Mouse (Mus musculus) midbrain, embryonic 10.5 days (tissue): Measurements from ENCODE around the gene Olfr1424. TPM values are rescaled to one million over a fixed set of nuclear protein-coding genes. Genes with fewer than 3 reads are reported as not detected.

Experiments
- DNase-seq: peaks from one replicate; pipeline ENCODE4 v3.0.0-alpha.2; 2017; ENCODE audit warnings: low spot score
- H3K27ac ChIP-seq: fragments of 300-500 bp; sonication (generic); replicated peaks from 2 replicates; pipeline ENCODE4 v1.5.1; 2016; ENCODE audit warnings: mild to moderate bottlenecking
- H3K27me3 ChIP-seq: fragments of 300-500 bp; sonication (generic); 2 replicates; pipeline ENCODE4 v1.6.1; 2016; ENCODE audit warnings: low read depth, mild to moderate bottlenecking; ENCODE audit not compliant: poor library complexity, severe bottlenecking
- H3K36me3 ChIP-seq: fragments of 300-500 bp; sonication (generic); 2 replicates; pipeline ENCODE4 v1.6.1; 2016; ENCODE audit warnings: mild to moderate bottlenecking, moderate library complexity
- H3K4me1 ChIP-seq: fragments of 300-500 bp; sonication (generic); 2 replicates; pipeline ENCODE4 v1.6.1; 2016
- H3K4me3 ChIP-seq: fragments of 300-500 bp; sonication (generic); 2 replicates; pipeline ENCODE4 v1.5.1; 2016; ENCODE audit warnings: mild to moderate bottlenecking, moderate library complexity
- H3K9me3 ChIP-seq: fragments of 300-500 bp; sonication (generic); replicated peaks from 2 replicates; pipeline ENCODE4 v1.6.1; 2016; ENCODE audit warnings: mild to moderate bottlenecking
- WGBS: fragments of 180-500 bp; shearing (Covaris S2); methylation state at CpG from one replicate; pipeline ENCODE4 v1.1.7; 2016; 5-methylcytosine and 5-hydroxymethylcytosine counted together
- polyA plus RNA-seq: library from polyadenylated mRNA; unstranded; fragments of >200 nt; fragmentation: Nextera tagmentation; extraction: Ambion mirVana; gene quantifications from 2 replicates; pipeline ENCODE4 v1.2.1, GENCODE M21; 2016

The Olfr1424 gene
- polyA plus RNA-seq, 1 experiment from 2014 or later: not detected

DNA sequence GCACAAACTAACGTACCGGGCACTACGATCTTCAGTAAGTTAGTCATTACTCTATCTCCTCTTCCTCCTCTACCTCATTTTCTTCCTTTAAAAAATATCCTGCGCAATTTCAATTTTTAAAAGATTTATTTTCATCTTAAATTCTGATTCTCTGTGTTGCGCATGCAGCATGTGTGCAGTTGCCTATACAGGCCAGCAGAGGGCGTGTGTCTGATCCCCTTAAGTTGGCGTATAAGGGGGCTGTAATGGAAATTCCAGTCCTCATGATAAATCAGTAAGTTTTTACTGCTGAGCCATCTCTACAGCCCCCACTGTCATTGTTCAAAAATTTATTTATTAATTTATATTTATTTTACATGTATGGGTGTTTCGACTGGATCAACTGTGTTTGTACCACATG is 46.8 kb downstream of the Olfr1424 start:
- Histone ChIP-seq H3K36me3 (no peaks in the 10 kb centered on the region), H3K27ac (no peak overlapping the region), H3K27me3 (no peaks in the 10 kb centered on the region), H3K9me3 (no peaks in the 10 kb centered on the region), H3K4me3 (no peak overlapping the region), H3K4me1 (peaks cover 9% of the 10 kb centered on the region)
- 72% methylated on average over 8 of the region's 8 CpGs for WGBS
- DNase-seq: no peak

- peaks cover 9% of the 10 kb centered on the region; the same call in 1 of the 2 replicates for H3K4me1 ChIP-seq
- peak overlapping the region; percentile 66 for H3K4me3 ChIP-seq
- WGBS: 1% methylated on average over 12 of the region's 12 CpGs
- H3K27me3 ChIP-seq: no peaks in the 10 kb centered on the region
- H3K36me3 ChIP-seq: no peaks in the 10 kb centered on the region
- H3K27ac ChIP-seq: peak overlapping the region; percentile 77
- H3K9me3 ChIP-seq: no peaks in the 10 kb centered on the region
- DNase-seq: peak; percentile 45
These were observed 49.3 kb downstream of the Olfr1424 start for GRCm38 (mm10) chr19:12013228-12013627.

DNA sequence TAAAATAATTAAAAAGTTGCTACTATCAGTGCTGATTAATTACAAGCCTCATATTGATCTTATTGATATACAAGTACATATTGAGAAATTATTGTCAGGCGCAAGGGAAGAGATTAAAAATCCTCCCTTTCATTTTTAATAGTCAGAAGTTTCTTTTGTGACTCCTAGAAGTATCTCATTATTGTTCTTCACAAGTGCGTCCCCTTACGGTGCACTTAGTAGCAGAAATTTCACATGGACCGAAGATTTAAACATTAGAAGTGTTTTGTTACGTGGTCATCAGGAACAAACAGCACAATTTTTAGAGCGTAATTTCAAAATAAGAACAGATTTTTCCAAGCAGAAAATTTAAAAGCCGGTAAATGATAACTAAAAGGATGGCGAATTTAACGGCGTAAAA is 49.9 kb downstream of the Olfr1424 start:
- DNase-seq: no peak
- Histone ChIP-seq H3K9me3 (no peaks in the 10 kb centered on the region), H3K36me3 (no peaks in the 10 kb centered on the region), H3K4me1 (peaks cover 14% of the 10 kb centered on the region), H3K27me3 (no peaks in the 10 kb centered on the region), H3K27ac (peak overlapping the region; percentile 77), H3K4me3 (peak overlapping the region; percentile 66)
- 1% methylated on average over 10 of the region's 10 CpGs for WGBS

- Histone ChIP-seq H3K27me3 (no peaks in the 10 kb centered on the region; the same call in 1 of the 2 replicates), H3K27ac (peak overlapping the region; percentile 93), H3K36me3 (no peaks in the 10 kb centered on the region), H3K9me3 (no peaks in the 10 kb centered on the region), H3K4me1 (peaks cover 22% of the 10 kb centered on the region), H3K4me3 (peak overlapping the region; percentile 66)
- peak; percentile 94 for DNase-seq
- under 1% methylated on average over 49 of the region's 49 CpGs for WGBS
These were observed 50.6 kb downstream of the Olfr1424 start for GRCm38 (mm10) chr19:12011560-12012556.

- peak overlapping the region; percentile 66 for H3K4me3 ChIP-seq
- peaks cover 26% of the 10 kb centered on the region for H3K4me1 ChIP-seq
- no peaks in the 10 kb centered on the region for H3K36me3 ChIP-seq
- H3K27ac ChIP-seq: peak overlapping the region; percentile 93
- WGBS: under 1% methylated on average over 26 of the region's 26 CpGs
- peak; percentile 71 for DNase-seq
- no peaks in the 10 kb centered on the region for H3K9me3 ChIP-seq
- H3K27me3 ChIP-seq: no peaks in the 10 kb centered on the region; the same call in 1 of the 2 replicates
These were observed 51.4 kb downstream of the Olfr1424 start for GRCm38 (mm10) chr19:12010916-12011559.

- WGBS: under 1% methylated on average over 24 of the region's 24 CpGs
These were observed 52.2 kb downstream of the Olfr1424 start for GRCm38 (mm10) chr19:12010281-12010771.

DNA sequence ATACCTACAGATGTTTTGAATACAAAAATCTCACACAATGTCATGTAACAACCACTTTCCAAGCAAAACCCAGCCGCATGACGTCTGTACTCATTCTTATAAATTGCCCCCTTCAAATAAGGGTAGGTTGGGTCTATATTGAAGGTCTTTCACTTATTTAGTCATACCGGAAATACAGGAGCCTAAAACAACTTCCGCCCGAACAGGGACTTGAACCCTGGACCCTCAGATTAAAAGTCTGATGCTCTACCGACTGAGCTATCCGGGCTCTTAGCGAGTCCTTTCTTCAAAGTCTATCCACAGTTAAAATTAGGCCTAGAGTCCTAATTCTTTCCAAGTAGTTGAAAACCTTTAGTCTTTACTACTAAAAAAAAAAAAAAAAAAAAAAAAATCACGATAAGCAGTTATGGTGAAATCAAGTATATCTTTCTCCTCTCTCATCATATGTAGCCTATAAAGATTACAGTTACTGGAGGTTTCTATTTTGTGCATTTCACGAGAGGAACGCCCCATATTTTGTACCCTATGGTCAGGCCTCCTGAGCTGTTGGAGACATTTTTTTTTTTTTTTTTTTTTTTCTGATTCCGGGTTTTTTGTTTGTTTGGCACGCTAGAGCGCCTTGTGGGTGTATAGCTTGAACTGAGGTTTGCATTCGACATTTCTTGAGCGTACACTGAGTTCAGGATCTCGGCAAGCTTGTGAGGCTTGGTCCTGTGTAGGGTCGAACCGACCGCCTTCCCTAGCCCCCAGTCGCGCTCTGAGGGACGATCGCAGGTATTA is 52.8 kb downstream of the Olfr1424 start:
- WGBS: under 1% methylated on average over 24 of the region's 24 CpGs
- DNase-seq: peak; percentile 75
- Histone ChIP-seq H3K4me1 (peaks cover 31% of the 10 kb centered on the region), H3K27ac (peak overlapping the region; percentile 93), H3K36me3 (no peaks in the 10 kb centered on the region), H3K27me3 (no peaks in the 10 kb centered on the region; the same call in 1 of the 2 replicates), H3K9me3 (no peaks in the 10 kb centered on the region), H3K4me3 (peak overlapping the region; percentile 66)

More at GRCm38 (mm10) chr19:12010281-12010771, 52.2 kb downstream of the Olfr1424 start:
- Histone ChIP-seq H3K36me3 (no peaks in the 10 kb centered on the region), H3K9me3 (no peaks in the 10 kb centered on the region), H3K4me3 (peak overlapping the region; percentile 66), H3K4me1 (peaks cover 26% of the 10 kb centered on the region), H3K27me3 (no peaks in the 10 kb centered on the region; the same call in 1 of the 2 replicates), H3K27ac (peak overlapping the region; percentile 93)
- DNase-seq: peak; percentile 87

Other genes starting within 250 kb of the Olfr1424 start
- gene Stx3, start 243.3 kb downstream of the Olfr1424 start, polyA plus RNA-seq: 13.7 and 16.0 TPM in 2 replicates
- gene Olfr1417, start 223.5 kb downstream of the Olfr1424 start, polyA plus RNA-seq: not detected in 2 replicates
- gene Olfr1418, start 201.6 kb downstream of the Olfr1424 start, polyA plus RNA-seq: not detected in 2 replicates
- not detected in 2 replicates for gene Olfr1419, start 187.6 kb downstream of the Olfr1424 start, polyA plus RNA-seq
- gene Olfr1420, start 176.1 kb downstream of the Olfr1424 start, polyA plus RNA-seq: not detected in 2 replicates
- 23.5 and 24.3 TPM in 2 replicates for gene Patl1, start 150.3 kb downstream of the Olfr1424 start, polyA plus RNA-seq
- gene Osbp, start 96.7 kb downstream of the Olfr1424 start, polyA plus RNA-seq: 2.7 and 2.9 TPM in 2 replicates
- gene Olfr1423, start 21.4 kb downstream of the Olfr1424 start, polyA plus RNA-seq: 0.02 TPM in 1 of 2 replicates, not detected in the other
- not detected in 2 replicates for gene Olfr1425, start 15.0 kb upstream of the Olfr1424 start, polyA plus RNA-seq
- not detected in 2 replicates for gene Olfr1426, start 29.3 kb upstream of the Olfr1424 start, polyA plus RNA-seq
- not detected in 2 replicates for gene Olfr1427, start 40.7 kb upstream of the Olfr1424 start, polyA plus RNA-seq
- gene Olfr1428, start 53.2 kb upstream of the Olfr1424 start, polyA plus RNA-seq: not detected in 2 replicates
- gene Olfr76, start 60.5 kb upstream of the Olfr1424 start, polyA plus RNA-seq: not detected in 2 replicates
- not detected in 2 replicates for gene Olfr1555-ps1, start 107.4 kb upstream of the Olfr1424 start, polyA plus RNA-seq
- not detected in 2 replicates for gene Olfr1431, start 138.0 kb upstream of the Olfr1424 start, polyA plus RNA-seq
- not detected in 2 replicates for gene Olfr1432, start 169.9 kb upstream of the Olfr1424 start, polyA plus RNA-seq
- not detected in 2 replicates for gene Olfr262, start 179.0 kb upstream of the Olfr1424 start, polyA plus RNA-seq
- gene Olfr235, start 198.3 kb upstream of the Olfr1424 start, polyA plus RNA-seq: not detected in 2 replicates
- gene Olfr1434, start 217.2 kb upstream of the Olfr1424 start, polyA plus RNA-seq: not detected in 2 replicates
- gene Olfr1436, start 236.4 kb upstream of the Olfr1424 start, polyA plus RNA-seq: not detected in 2 replicates